Mouse (Mus musculus) skeletal muscle tissue, adult 2 months (tissue): ENCODE results near the gene Gm12887.

ENCODE experiments used
- DNase-seq: peaks from one replicate; pipeline ENCODE4 v3.0.0-alpha.2; 2012; ENCODE audit warnings: low read depth, low spot score

Gene Gm12887

DNA sequence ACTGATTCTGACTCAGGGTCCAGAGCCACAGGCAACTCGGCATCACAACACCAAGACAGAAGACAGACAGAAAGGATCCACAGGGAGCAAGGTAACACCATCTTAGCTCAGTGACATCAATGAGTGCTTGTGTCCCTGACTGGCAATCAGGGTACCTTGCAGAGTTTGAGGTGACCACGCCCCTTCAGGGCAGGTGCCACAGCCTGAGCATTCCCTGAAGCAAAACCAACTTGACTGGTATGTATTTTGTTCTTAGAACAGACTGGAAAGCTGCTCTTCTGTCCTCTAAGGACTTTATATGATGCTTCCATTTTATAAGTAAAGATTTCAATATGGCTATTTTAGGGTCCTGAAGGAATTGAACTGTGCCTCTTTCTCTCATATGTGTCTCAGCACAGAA is at the start of gene Gm12887:
TSS of gene Gm12887 (minus strand) at position 101 of the 400 bp plus-strand sequence.
- DNase-seq = no peak

DNA sequence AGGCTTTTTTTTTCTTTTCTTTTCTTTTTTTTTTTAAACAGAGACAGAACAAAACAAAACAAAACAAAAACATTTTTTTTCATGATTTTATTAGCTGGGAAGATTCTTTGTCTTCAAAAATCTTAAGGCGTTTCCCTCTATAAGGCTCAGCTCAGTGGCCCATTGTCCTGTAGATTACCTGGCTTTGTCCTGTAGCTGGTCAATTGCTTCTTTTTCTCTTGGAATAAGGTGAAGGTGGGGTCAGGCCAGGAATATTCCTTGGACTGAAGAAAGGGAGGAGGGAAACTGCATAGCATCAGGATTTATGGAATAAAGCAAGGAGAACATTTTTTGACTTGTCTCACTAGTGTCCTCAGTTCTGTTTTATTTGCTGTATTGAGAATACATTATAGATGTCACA is 35.1 kb upstream of the Gm12887 start:
- no peak for DNase-seq
